Mouse (Mus musculus) thymus, adult 2 months (tissue): ENCODE measurements around the gene Hoxa9.
A peak's percentile ranks its signal among the peaks of the same experiment; 100 is the strongest.

Experiments
- CTCF ChIP-seq: fragments of 200-500 bp; IDR thresholded peaks from 2 replicates; pipeline ENCODE4 v1.5.1; 2012; ENCODE audit warnings: mild to moderate bottlenecking, control low read depth, low read length, moderate library complexity, borderline replicate concordance; ENCODE audit not compliant: control insufficient read depth, poor library complexity, insufficient read depth; ENCODE audit errors: extremely low read depth
- POLR2A ChIP-seq: fragments of 200-500 bp; IDR thresholded peaks from 2 replicates; pipeline ENCODE4 v1.6.1; 2012; ENCODE audit warnings: mild to moderate bottlenecking, low read length, control low read depth, moderate library complexity; ENCODE audit not compliant: control insufficient read depth, poor library complexity, insufficient read depth; ENCODE audit errors: extremely low read depth

GRCm38 (mm10) chr6:52270494-52271480, 39.9 kb upstream of the Hoxa9 start:
- no peak for TF ChIP-seq POLR2A
- peak; percentile 36; the same call in 1 of the 2 replicates for TF ChIP-seq CTCF
